Mouse (Mus musculus) lung, adult 18-20 months (tissue): ENCODE measurements around the gene Marc2.
A peak's percentile ranks its signal among the peaks of the same experiment; 100 is the strongest.

ENCODE experiments used
- DNase-seq, 2 experiments: peaks; one replicate each; pipeline ENCODE4 v3.0.0; 2022; ENCODE audit warnings: mixed read lengths in 2 of 2

The Marc2 gene

GRCm38 (mm10) chr1:184807627-184808417 lies 38.4 kb downstream of the Marc2 start:
- peak in 1 of 2 experiments; percentile 31 for DNase-seq

- DNase-seq = no peak
Observed at GRCm38 (mm10) chr1:184807123-184807522, 39.1 kb downstream of the Marc2 start.

- DNase-seq = no peak
Observed at GRCm38 (mm10) chr1:184805749-184806148, 40.5 kb downstream of the Marc2 start.

GRCm38 (mm10) chr1:184793163-184793876 lies 52.9 kb downstream of the Marc2 start:
- peak; percentile 37 to 44 for DNase-seq

GRCm38 (mm10) chr1:184791109-184791508 lies 55.1 kb downstream of the Marc2 start:
- DNase-seq = peak in 1 of 2 experiments; percentile 24

GRCm38 (mm10) chr1:184786376-184787151 lies 59.7 kb downstream of the Marc2 start:
- DNase-seq = no peak

- DNase-seq = no peak
Observed at GRCm38 (mm10) chr1:184783641-184784040, 62.6 kb downstream of the Marc2 start.

GRCm38 (mm10) chr1:184782161-184782513 lies 64.1 kb downstream of the Marc2 start:
- peak; percentile 53 to 68 for DNase-seq

GRCm38 (mm10) chr1:184781286-184782160 lies 64.7 kb downstream of the Marc2 start:
- DNase-seq = no peak

- no peak for DNase-seq
Observed at GRCm38 (mm10) chr1:184778157-184778556, 68.1 kb downstream of the Marc2 start.

- no peak for DNase-seq
Observed at GRCm38 (mm10) chr1:184777061-184777795, 69.0 kb downstream of the Marc2 start.

GRCm38 (mm10) chr1:184775289-184775688 lies 71.0 kb downstream of the Marc2 start:
- DNase-seq = no peak

GRCm38 (mm10) chr1:184771891-184772249 lies 74.4 kb downstream of the Marc2 start:
- DNase-seq = no peak

GRCm38 (mm10) chr1:184771202-184771890 lies 74.9 kb downstream of the Marc2 start:
- peak; percentile 58 to 72 for DNase-seq

- DNase-seq = no peak
Observed at GRCm38 (mm10) chr1:184763866-184764265, 82.4 kb downstream of the Marc2 start.
